Mouse (Mus musculus) C2C12 (cell line): ENCODE measurements around the gene Ahnak2. TPM values are rescaled to one million over a fixed set of nuclear protein-coding genes. Genes with fewer than 3 reads are reported as not detected.
"Not testable (repeated sequence)": the region's sequence is repeated elsewhere in the genome, so short reads cannot be mapped to it uniquely, and the experiment has no call there.

ENCODE experiments used
- H3K27me3 ChIP-seq: one replicate; pipeline ENCODE4 v1.6.1; 2011; ENCODE audit not compliant: control insufficient read depth, insufficient read depth, insufficient read length
- H3K36me3 ChIP-seq: one replicate; pipeline ENCODE4 v1.6.1; 2011; ENCODE audit not compliant: control insufficient read depth, insufficient read depth
- H3K4me3 ChIP-seq: one replicate; pipeline ENCODE4 v1.5.1; 2011; ENCODE audit warnings: mild to moderate bottlenecking, control low read depth; ENCODE audit not compliant: poor library complexity, insufficient read depth, severe bottlenecking
- H3K79me2 ChIP-seq: one replicate; pipeline ENCODE4 v1.6.1; 2011; ENCODE audit not compliant: control insufficient read depth, insufficient read depth
- H3K79me3 ChIP-seq: one replicate; pipeline ENCODE4 v1.6.1; 2011; ENCODE audit warnings: low read depth, control low read depth
- H3ac ChIP-seq: one replicate; pipeline ENCODE3; 2011; ENCODE audit warnings: low read depth; ENCODE audit not compliant: control insufficient read depth, insufficient read length
- CEBPB ChIP-seq: IDR thresholded peaks from one replicate; pipeline ENCODE4 v1.6.1; 2011; ENCODE audit warnings: low read depth, mild to moderate bottlenecking, control low read depth, moderate library complexity
- CTCF ChIP-seq: IDR thresholded peaks from one replicate; pipeline ENCODE4 v1.5.1; 2011; ENCODE audit not compliant: control insufficient read depth, insufficient read depth, insufficient read length
- FOSL1 ChIP-seq: IDR thresholded peaks from one replicate; pipeline ENCODE4 v1.8.0; 2011; ENCODE audit warnings: mild to moderate bottlenecking, low read length; ENCODE audit not compliant: poor library complexity, insufficient read depth, severe bottlenecking
- MAX ChIP-seq: IDR thresholded peaks from one replicate; pipeline ENCODE4 v1.6.1; 2011; ENCODE audit warnings: mild to moderate bottlenecking, control low read depth
- MYOD1 ChIP-seq: IDR thresholded peaks from one replicate; pipeline ENCODE4 v1.6.1; 2011; ENCODE audit warnings: low read depth; ENCODE audit not compliant: control insufficient read depth, insufficient read length
- MYOG ChIP-seq: IDR thresholded peaks from one replicate; pipeline ENCODE4 v1.6.1; 2011; ENCODE audit not compliant: control insufficient read depth, insufficient read length; ENCODE audit errors: extremely low read depth
- USF1 ChIP-seq: IDR thresholded peaks from one replicate; pipeline ENCODE4 v1.6.1; 2011; ENCODE audit warnings: low read depth, mild to moderate bottlenecking, control low read depth, moderate library complexity
- polyA plus RNA-seq: library from polyadenylated mRNA; unstranded; fragments of >200 nt; fragmentation: generic; extraction: Trizol; gene quantifications from one replicate; pipeline ENCODE4 v1.2.1, GENCODE M21; 2012; ENCODE audit warnings: missing spikeins

Ahnak2 gene
- polyA plus RNA-seq, 1 experiment, result 15.8 TPM

DNA sequence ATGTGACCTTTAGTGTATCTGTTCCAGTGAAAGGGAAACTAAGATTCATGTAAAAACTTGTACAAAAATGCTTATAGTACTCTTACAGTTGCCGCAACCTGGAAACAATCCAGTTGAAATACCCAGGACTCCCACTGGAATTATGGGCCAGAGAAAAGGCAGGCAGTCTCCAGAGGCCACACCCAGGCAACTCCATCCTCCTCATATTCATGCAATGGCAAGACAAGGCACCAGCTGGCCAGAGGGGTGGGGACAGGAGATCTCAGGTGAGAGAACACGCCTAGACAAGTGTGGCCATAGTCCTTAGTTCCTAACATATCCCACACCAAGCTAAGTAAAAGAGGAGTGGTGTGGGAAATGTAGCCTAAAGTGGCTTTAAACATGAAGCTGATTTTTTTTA lies 20.2 kb upstream of the Ahnak2 start:
- TF ChIP-seq CTCF (no peak), USF1 (no peak), MYOG (no peak), MAX (no peak), FOSL1 (no peak), CEBPB (no peak), MYOD1 (no peak)
- Histone ChIP-seq H3K79me3 (peaks cover 82% of the 10 kb centered on the region), H3K27me3 (no peaks in the 10 kb centered on the region), H3K4me3 (no peak overlapping the region), H3K36me3 (peaks cover 92% of the 10 kb centered on the region), H3K79me2 (peaks cover 98% of the 10 kb centered on the region), H3ac (no peak overlapping the region)

DNA sequence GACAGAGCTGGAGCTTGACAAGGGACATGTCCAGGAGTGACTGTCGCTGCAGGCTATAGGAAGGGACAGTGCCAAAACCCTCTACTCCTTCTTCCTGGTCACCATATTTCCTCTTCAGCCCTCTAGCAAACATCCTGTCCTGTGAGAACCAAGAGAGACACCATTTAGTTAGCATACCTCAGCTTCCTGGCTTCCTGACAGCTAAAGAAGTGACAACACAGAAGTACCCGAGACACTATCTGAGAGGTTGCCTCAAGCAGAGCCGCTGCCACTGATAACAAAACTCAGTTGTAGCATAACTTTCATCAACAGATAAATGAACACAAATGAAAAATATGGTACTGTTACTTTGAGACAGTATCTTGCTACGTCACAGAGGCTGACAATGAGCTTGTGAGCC lies 19.5 kb upstream of the Ahnak2 start:
- TF ChIP-seq FOSL1, result no peak
- peaks cover 90% of the 10 kb centered on the region for H3K36me3 ChIP-seq

DNA sequence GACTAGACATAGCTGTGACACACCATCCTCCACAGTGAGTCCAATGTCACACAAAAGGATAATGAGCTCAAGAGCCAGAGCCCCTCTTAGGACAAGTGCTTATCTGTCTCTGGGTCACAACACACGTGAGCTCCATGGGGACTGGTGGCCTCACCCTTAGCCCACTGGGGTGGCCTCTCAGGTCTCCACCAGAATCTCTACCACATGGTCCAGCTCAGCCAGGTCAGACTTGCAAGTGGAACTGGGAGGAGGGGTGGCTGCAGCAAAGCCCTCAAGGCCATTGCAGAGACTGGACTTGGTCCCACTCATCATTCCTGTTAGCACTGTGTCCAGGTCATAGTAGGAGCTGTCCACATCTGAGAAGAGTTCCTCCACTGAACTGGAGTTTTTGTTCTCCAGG lies 18.8 kb upstream of the Ahnak2 start:
- no peak for TF ChIP-seq FOSL1
- no peak for TF ChIP-seq CEBPB
- TF ChIP-seq MYOD1, result no peak
- TF ChIP-seq MYOG, result no peak
- no peak for TF ChIP-seq MAX
- no peak for TF ChIP-seq USF1
- TF ChIP-seq CTCF, result no peak
- Histone ChIP-seq H3ac (no peak overlapping the region), H3K27me3 (no peaks in the 10 kb centered on the region), H3K4me3 (no peak overlapping the region), H3K79me2 (peaks cover 83% of the 10 kb centered on the region), H3K79me3 (peaks cover 68% of the 10 kb centered on the region), H3K36me3 (peaks cover 90% of the 10 kb centered on the region)

More for the DNA sequence above, 19.5 kb upstream of the Ahnak2 start:
- Histone ChIP-seq H3ac (no peak overlapping the region), H3K4me3 (no peak overlapping the region), H3K79me2 (peaks cover 91% of the 10 kb centered on the region), H3K79me3 (peaks cover 75% of the 10 kb centered on the region), H3K27me3 (no peaks in the 10 kb centered on the region)

DNA sequence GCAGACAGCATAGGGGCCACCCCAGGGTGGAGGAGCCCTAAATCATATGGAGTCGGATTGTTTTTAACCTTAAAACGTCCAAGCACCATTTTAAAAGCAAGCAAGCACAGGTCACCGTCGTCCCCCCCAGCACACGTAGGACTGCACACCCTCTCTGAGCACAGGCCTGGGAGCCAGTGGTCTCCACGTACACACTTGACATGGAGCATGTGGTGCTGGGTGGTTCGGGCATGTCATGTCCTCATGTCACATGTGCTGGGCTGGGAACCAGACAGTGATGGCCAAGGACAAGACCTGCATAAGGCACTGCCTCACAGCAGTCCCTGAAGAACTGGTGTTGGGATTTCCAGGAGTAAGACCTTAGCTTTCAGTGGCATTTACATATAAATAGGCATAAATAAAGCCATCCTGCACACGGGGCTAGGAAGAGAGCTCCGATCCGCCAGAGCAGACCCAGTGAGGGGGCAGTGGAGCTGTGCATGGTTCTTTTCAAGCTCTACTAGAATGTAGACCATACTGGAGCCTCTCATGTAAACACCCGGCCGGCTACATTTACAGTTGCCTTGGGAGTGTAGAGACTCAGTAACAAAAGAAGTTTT lies 18.0 kb upstream of the Ahnak2 start:
- Histone ChIP-seq H3K79me2 (peaks cover 76% of the 10 kb centered on the region), H3K79me3 (peaks cover 61% of the 10 kb centered on the region), H3K36me3 (peaks cover 90% of the 10 kb centered on the region), H3K27me3 (no peaks in the 10 kb centered on the region), H3K4me3 (no peak overlapping the region), H3ac (no peak overlapping the region)
- TF ChIP-seq MYOG (no peak), USF1 (no peak), CEBPB (no peak), FOSL1 (no peak), MAX (no peak), MYOD1 (no peak)

DNA sequence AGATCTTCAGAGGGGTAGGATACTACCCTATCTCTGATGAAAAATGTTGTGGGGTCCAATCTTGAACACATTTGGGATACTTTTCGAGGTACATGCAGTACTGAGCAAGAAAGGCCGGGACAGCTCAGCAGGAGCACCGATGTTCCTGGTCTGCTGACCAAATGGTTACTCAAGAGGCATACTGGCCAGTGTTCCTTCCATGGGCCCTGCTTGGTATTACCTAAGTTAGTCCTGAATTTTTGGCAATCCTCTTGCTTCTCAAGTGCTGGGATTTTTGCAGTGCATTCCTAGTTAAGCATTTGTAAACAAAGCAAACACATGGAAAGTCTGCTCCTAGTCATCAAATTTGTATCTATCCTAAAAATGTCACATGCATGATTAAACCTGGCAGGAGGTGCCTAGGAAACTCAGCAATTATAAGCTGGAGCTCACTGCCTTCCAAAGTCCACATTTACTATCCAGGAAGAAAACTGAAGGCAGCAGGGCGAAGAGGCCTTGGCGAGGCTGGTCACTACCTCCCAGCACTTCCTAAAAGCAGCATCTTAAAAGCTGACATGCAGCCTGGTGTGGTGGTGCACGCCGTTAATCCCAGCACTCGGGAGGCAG lies 16.7 kb upstream of the Ahnak2 start:
- H3K79me3 ChIP-seq, result peaks cover 48% of the 10 kb centered on the region
- no peak overlapping the region for H3K4me3 ChIP-seq
- no peak for TF ChIP-seq MYOG
- TF ChIP-seq MAX, result no peak
- TF ChIP-seq MYOD1, result no peak
- TF ChIP-seq FOSL1, result no peak
- TF ChIP-seq CTCF, result no peak
- no peak for TF ChIP-seq USF1
- TF ChIP-seq CEBPB, result no peak
- no peak overlapping the region for H3ac ChIP-seq
- peaks cover 63% of the 10 kb centered on the region for H3K79me2 ChIP-seq
- H3K27me3 ChIP-seq, result no peaks in the 10 kb centered on the region
- H3K36me3 ChIP-seq, result peaks cover 78% of the 10 kb centered on the region

DNA sequence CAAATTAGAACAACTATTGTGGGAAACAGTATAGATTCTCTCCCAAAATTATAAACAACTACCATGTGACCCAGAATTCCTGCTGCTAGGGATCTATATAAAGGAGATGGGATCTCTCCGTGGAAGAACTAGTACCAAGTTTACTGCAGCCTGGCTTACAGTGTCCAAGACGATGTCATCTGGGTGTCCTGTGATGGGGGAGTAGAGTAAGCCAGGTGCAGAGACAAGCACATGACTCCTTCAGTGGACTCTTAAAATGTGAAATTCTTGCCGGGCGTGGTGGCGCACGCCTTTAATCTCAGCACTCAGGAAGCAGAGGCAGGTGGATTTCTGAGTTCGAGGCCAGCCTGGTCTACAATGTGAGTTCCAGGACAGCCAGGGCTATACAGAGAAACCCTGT lies 14.4 kb upstream of the Ahnak2 start:
- H3K27me3 ChIP-seq, H3ac ChIP-seq, H3K4me3 ChIP-seq: not testable (repeated sequence)
- Histone ChIP-seq H3K79me2 (peaks cover 40% of the 10 kb centered on the region), H3K79me3 (peaks cover 25% of the 10 kb centered on the region), H3K36me3 (peaks cover 58% of the 10 kb centered on the region)
